Mouse (Mus musculus) forebrain, embryonic 11.5 days (tissue): Measurements from ENCODE around the gene Cmas. TPM values are rescaled to one million over a fixed set of nuclear protein-coding genes. Genes with fewer than 3 reads are reported as not detected.

ENCODE experiments used
- ATAC-seq: fragments of 200-750 bp; cut with Nextera tagmentation; replicated peaks from 2 replicates; pipeline ENCODE4 v1.8.0; 2017; ENCODE audit warnings: moderate TSS enrichment; ENCODE audit not compliant: low FRiP score
- DNase-seq: peaks from one replicate; pipeline ENCODE4 v3.0.0-alpha.2; 2017; ENCODE audit warnings: low spot score
- H3K27ac ChIP-seq: fragments of 300-500 bp; sonication (generic); 2 replicates; pipeline ENCODE4 v1.5.1; 2014; ENCODE audit warnings: low read depth, low read length
- H3K27me3 ChIP-seq: fragments of 300-500 bp; sonication (generic); 2 replicates; pipeline ENCODE4 v1.6.1; 2014; ENCODE audit warnings: mild to moderate bottlenecking, low read length, mixed read lengths; ENCODE audit not compliant: control insufficient read depth, insufficient read depth
- H3K36me3 ChIP-seq: fragments of 300-500 bp; sonication (generic); 2 replicates; pipeline ENCODE4 v1.6.1; 2014; ENCODE audit warnings: mild to moderate bottlenecking, low read length, moderate library complexity, mixed read lengths; ENCODE audit not compliant: control insufficient read depth, insufficient read depth
- H3K4me1 ChIP-seq: fragments of 300-500 bp; sonication (generic); replicated peaks from 2 replicates; pipeline ENCODE4 v1.6.1; 2014; ENCODE audit warnings: low read length, mixed read lengths; ENCODE audit not compliant: control insufficient read depth, insufficient read depth
- H3K4me2 ChIP-seq: fragments of 300-500 bp; sonication (generic); 2 replicates; pipeline ENCODE4 v1.6.1; 2014; ENCODE audit warnings: low read depth, mild to moderate bottlenecking, low read length, moderate library complexity, mixed read lengths; ENCODE audit not compliant: severe bottlenecking
- H3K4me3 ChIP-seq: fragments of 300-500 bp; sonication (generic); 2 replicates; pipeline ENCODE4 v1.5.1; 2014; ENCODE audit warnings: low read depth, low read length
- H3K9ac ChIP-seq: fragments of 300-500 bp; sonication (generic); 2 replicates; pipeline ENCODE4 v1.6.1; 2014; ENCODE audit warnings: low read length
- H3K9me3 ChIP-seq: fragments of 300-500 bp; sonication (generic); 2 replicates; pipeline ENCODE4 v1.6.1; 2016; ENCODE audit warnings: low read length, mixed read lengths; ENCODE audit not compliant: control insufficient read depth
- WGBS: fragments of 180-500 bp; shearing (Covaris S2); extraction: QIAGEN DNeasy Blood & Tissue Kit; methylation state at CpG from one replicate; pipeline ENCODE4 v1.1.7; 2014; 5-methylcytosine and 5-hydroxymethylcytosine counted together
- polyA plus RNA-seq: library from polyadenylated mRNA; unstranded; fragments of >200 nt; fragmentation: Nextera tagmentation; extraction: Ambion mirVana; gene quantifications from 2 replicates; pipeline ENCODE4 v1.2.1, GENCODE M21; 2014

Gene Cmas
- polyA plus RNA-seq, 1 experiment from 2014 or later, result 103 TPM

GRCm38 (mm10) chr6:142779812-142780573 is 23.5 kb downstream of the Cmas start:
- Histone ChIP-seq H3K27me3 (no peaks in the 10 kb centered on the region; the same call in 1 of the 2 replicates), H3K27ac (peak overlapping the region; percentile 37; the same call in 1 of the 2 replicates)
- DNase-seq, result peak; percentile 67

GRCm38 (mm10) chr6:142780574-142781033 is 24.1 kb downstream of the Cmas start:
- ATAC-seq (peak; percentile 69; the same call in 1 of the 2 replicates), DNase-seq (peak; percentile 51)
- Histone ChIP-seq H3K4me2 (no peak overlapping the region), H3K9ac (no peak overlapping the region), H3K4me1 (peaks cover 6% of the 10 kb centered on the region; the same call in 1 of the 2 replicates), H3K27me3 (no peaks in the 10 kb centered on the region; the same call in 1 of the 2 replicates), H3K36me3 (no peaks in the 10 kb centered on the region), H3K4me3 (no peak overlapping the region), H3K9me3 (no peaks in the 10 kb centered on the region), H3K27ac (no peak overlapping the region)
- 35% methylated on average over 4 of the region's 4 CpGs for WGBS

More at GRCm38 (mm10) chr6:142779812-142780573, 23.5 kb downstream of the Cmas start:
- no peak overlapping the region for H3K9ac ChIP-seq
- 56% methylated on average over 14 of the region's 14 CpGs for WGBS
- ATAC-seq, result peak; percentile 74
- peaks cover 6% of the 10 kb centered on the region; the same call in 1 of the 2 replicates for H3K4me1 ChIP-seq
- no peaks in the 10 kb centered on the region; the same call in 1 of the 2 replicates for H3K36me3 ChIP-seq
- H3K4me3 ChIP-seq, result no peak overlapping the region
- no peaks in the 10 kb centered on the region for H3K9me3 ChIP-seq
- 0 out of 2 replicates have a peak overlapping the region, but pooled peaks have one; percentile 8 for H3K4me2 ChIP-seq

- Histone ChIP-seq H3K4me2 (no peak overlapping the region), H3K4me1 (peaks cover 6% of the 10 kb centered on the region; the same call in 1 of the 2 replicates), H3K9ac (no peak overlapping the region), H3K36me3 (no peaks in the 10 kb centered on the region), H3K27ac (no peak overlapping the region), H3K9me3 (no peaks in the 10 kb centered on the region), H3K27me3 (no peaks in the 10 kb centered on the region; the same call in 1 of the 2 replicates), H3K4me3 (no peak overlapping the region)
- peak; percentile 59 for ATAC-seq
- DNase-seq, result peak; percentile 55
- 22% methylated on average over 7 of the region's 7 CpGs for WGBS
Observed at GRCm38 (mm10) chr6:142781286-142781685, 24.8 kb downstream of the Cmas start.

GRCm38 (mm10) chr6:142785343-142785742 is 28.9 kb downstream of the Cmas start:
- Histone ChIP-seq H3K36me3 (no peaks in the 10 kb centered on the region), H3K4me3 (no peak overlapping the region), H3K27ac (no peak overlapping the region), H3K9ac (no peak overlapping the region), H3K27me3 (no peaks in the 10 kb centered on the region; the same call in 1 of the 2 replicates), H3K4me1 (no peaks in the 10 kb centered on the region; the same call in 1 of the 2 replicates), H3K4me2 (no peak overlapping the region), H3K9me3 (no peaks in the 10 kb centered on the region)
- no peak for ATAC-seq
- 24% methylated on average over 4 of the region's 4 CpGs for WGBS
- peak; percentile 70 for DNase-seq

- no peak for DNase-seq
- Histone ChIP-seq H3K4me2 (no peak overlapping the region), H3K9ac (no peak overlapping the region), H3K9me3 (no peaks in the 10 kb centered on the region), H3K4me3 (no peak overlapping the region), H3K4me1 (no peaks in the 10 kb centered on the region; the same call in 1 of the 2 replicates), H3K36me3 (no peaks in the 10 kb centered on the region), H3K27ac (no peak overlapping the region), H3K27me3 (no peaks in the 10 kb centered on the region; the same call in 1 of the 2 replicates)
- 90% methylated on average over 21 of the region's 21 CpGs for WGBS
- ATAC-seq, result no peak
Observed at GRCm38 (mm10) chr6:142786106-142786505, 29.6 kb downstream of the Cmas start.

- ATAC-seq, result 0 out of 2 replicates have a peak, but pooled peaks have one; percentile 23
- Histone ChIP-seq H3K4me3 (no peak overlapping the region), H3K27me3 (no peaks in the 10 kb centered on the region), H3K4me1 (no peaks in the 10 kb centered on the region), H3K9me3 (no peaks in the 10 kb centered on the region), H3K36me3 (no peaks in the 10 kb centered on the region), H3K27ac (no peak overlapping the region), H3K4me2 (no peak overlapping the region), H3K9ac (no peak overlapping the region)
- WGBS, result 62% methylated on average over 18 of the region's 18 CpGs
- peak; percentile 54 for DNase-seq
Observed at GRCm38 (mm10) chr6:142788042-142788987, 31.8 kb downstream of the Cmas start.

GRCm38 (mm10) chr6:142789736-142790135 is 33.2 kb downstream of the Cmas start:
- 93% methylated on average over 10 of the region's 10 CpGs for WGBS
- no peaks in the 10 kb centered on the region for H3K9me3 ChIP-seq
- no peak overlapping the region for H3K4me3 ChIP-seq
- no peak for ATAC-seq
- H3K27me3 ChIP-seq, result no peaks in the 10 kb centered on the region
- no peak overlapping the region for H3K9ac ChIP-seq
- no peak overlapping the region for H3K27ac ChIP-seq
- H3K36me3 ChIP-seq, result no peaks in the 10 kb centered on the region
- no peak overlapping the region for H3K4me2 ChIP-seq
- H3K4me1 ChIP-seq, result no peaks in the 10 kb centered on the region
- peak; percentile 37 for DNase-seq
